Mouse (Mus musculus) kidney, postnatal 0 days (tissue): Measurements from ENCODE around the gene Gsn. TPM values are rescaled to one million over a fixed set of nuclear protein-coding genes. Genes with fewer than 3 reads are reported as not detected.

Experiments used
- ATAC-seq: fragments of 200-750 bp; cut with Nextera tagmentation; replicated peaks from 2 replicates; pipeline ENCODE4 v1.8.0; 2017; ENCODE audit warnings: low read depth, moderate number of reproducible peaks, moderate TSS enrichment, moderate library complexity; ENCODE audit not compliant: low FRiP score
- DNase-seq: peaks from one replicate; pipeline ENCODE4 v3.0.0-alpha.2; 2016; ENCODE audit warnings: low spot score
- H3K27ac ChIP-seq: fragments of 300-500 bp; sonication (generic); 2 replicates; pipeline ENCODE4 v1.5.1; 2014; ENCODE audit warnings: mild to moderate bottlenecking
- H3K27me3 ChIP-seq: fragments of 300-500 bp; sonication (generic); 2 replicates; pipeline ENCODE4 v1.6.1; 2014; ENCODE audit warnings: low read length, mixed read lengths; ENCODE audit not compliant: insufficient read depth
- H3K36me3 ChIP-seq: fragments of 300-500 bp; sonication (generic); 2 replicates; pipeline ENCODE4 v1.6.1; 2014; ENCODE audit warnings: low read length, mixed read lengths; ENCODE audit not compliant: insufficient read depth
- H3K4me1 ChIP-seq: fragments of 300-500 bp; sonication (generic); replicated peaks from 2 replicates; pipeline ENCODE4 v1.6.1; 2014; ENCODE audit warnings: antibody characterized with exemption, low read length, mixed read lengths; ENCODE audit not compliant: insufficient read depth
- H3K4me2 ChIP-seq: fragments of 300-500 bp; sonication (generic); 2 replicates; pipeline ENCODE4 v1.6.1; 2014; ENCODE audit warnings: mild to moderate bottlenecking, low read length, moderate library complexity, mixed read lengths
- H3K4me3 ChIP-seq: fragments of 300-500 bp; sonication (generic); replicated peaks from 2 replicates; pipeline ENCODE4 v1.5.1; 2014; ENCODE audit warnings: low read depth, low read length
- H3K9ac ChIP-seq: fragments of 300-500 bp; sonication (generic); 2 replicates; pipeline ENCODE4 v1.6.1; 2014; ENCODE audit warnings: low read depth, low read length
- H3K9me3 ChIP-seq: fragments of 300-500 bp; sonication (generic); replicated peaks from 2 replicates; pipeline ENCODE4 v1.6.1; 2016; ENCODE audit warnings: low read length, inconsistent platforms, mixed read lengths
- CTCF ChIP-seq: IDR thresholded peaks from 2 replicates; pipeline ENCODE4 v1.5.1; 2016; ENCODE audit warnings: antibody characterized with exemption, low read depth, mild to moderate bottlenecking, moderate library complexity
- WGBS: fragments of 180-500 bp; shearing (Covaris S2); extraction: QIAGEN DNeasy Blood & Tissue Kit; methylation state at CpG from one replicate; pipeline ENCODE4 v1.1.7; 2014; 5-methylcytosine and 5-hydroxymethylcytosine counted together
- polyA plus RNA-seq: library from polyadenylated mRNA; unstranded; fragments of >200 nt; fragmentation: Nextera tagmentation; extraction: Ambion mirVana; gene quantifications from 2 replicates; pipeline ENCODE4 v1.2.1, GENCODE M21; 2015

Gene Gsn
- polyA plus RNA-seq, 1 experiment from 2014 or later: 159 TPM

GRCm38 (mm10) chr2:35247763-35248162 is 8.4 kb upstream of the Gsn start:
- no peak for TF ChIP-seq CTCF

DNA sequence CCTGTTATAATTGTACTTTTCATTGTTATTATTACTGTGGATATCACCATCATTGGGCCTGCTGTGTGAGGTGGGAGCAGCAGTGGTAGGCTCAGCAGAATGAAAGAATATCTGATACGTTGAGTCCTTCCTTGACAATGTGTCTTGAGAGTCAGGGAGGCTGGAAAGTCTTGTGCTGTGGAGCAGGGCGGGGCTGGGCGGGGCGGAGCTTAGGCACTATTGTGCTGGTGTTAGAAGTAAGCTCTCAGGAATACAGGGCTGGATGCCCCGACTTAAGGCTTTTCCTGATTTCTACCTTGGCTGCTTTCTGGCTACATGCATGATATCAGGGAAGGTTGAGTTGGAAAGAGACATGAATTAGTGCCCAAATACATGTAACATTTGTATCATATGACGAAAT is 3.4 kb upstream of the Gsn start:
- no peak for TF ChIP-seq CTCF
- no peaks in the 10 kb centered on the region for H3K36me3 ChIP-seq
- no peaks in the 10 kb centered on the region for H3K9me3 ChIP-seq
- no peak overlapping the region for H3K27ac ChIP-seq
- H3K27me3 ChIP-seq: no peaks in the 10 kb centered on the region
- no peak overlapping the region for H3K4me3 ChIP-seq
- peaks cover 4% of the 10 kb centered on the region; the same call in 1 of the 2 replicates for H3K4me1 ChIP-seq
- WGBS: 41% methylated on average over 6 of the region's 6 CpGs
- no peak overlapping the region for H3K9ac ChIP-seq
- DNase-seq (no peak), ATAC-seq (no peak)
- H3K4me2 ChIP-seq: no peak overlapping the region

More at GRCm38 (mm10) chr2:35247763-35248162, 8.4 kb upstream of the Gsn start:
- 59% methylated on average over 5 of the region's 5 CpGs for WGBS
- no peaks in the 10 kb centered on the region for H3K27me3 ChIP-seq
- H3K9me3 ChIP-seq: no peaks in the 10 kb centered on the region
- no peak overlapping the region for H3K4me2 ChIP-seq
- H3K4me3 ChIP-seq: no peak overlapping the region
- no peak overlapping the region for H3K27ac ChIP-seq
- DNase-seq (no peak), ATAC-seq (no peak)
- H3K4me1 ChIP-seq: no peaks in the 10 kb centered on the region; the same call in 1 of the 2 replicates
- H3K36me3 ChIP-seq: no peaks in the 10 kb centered on the region
- no peak overlapping the region for H3K9ac ChIP-seq

DNA sequence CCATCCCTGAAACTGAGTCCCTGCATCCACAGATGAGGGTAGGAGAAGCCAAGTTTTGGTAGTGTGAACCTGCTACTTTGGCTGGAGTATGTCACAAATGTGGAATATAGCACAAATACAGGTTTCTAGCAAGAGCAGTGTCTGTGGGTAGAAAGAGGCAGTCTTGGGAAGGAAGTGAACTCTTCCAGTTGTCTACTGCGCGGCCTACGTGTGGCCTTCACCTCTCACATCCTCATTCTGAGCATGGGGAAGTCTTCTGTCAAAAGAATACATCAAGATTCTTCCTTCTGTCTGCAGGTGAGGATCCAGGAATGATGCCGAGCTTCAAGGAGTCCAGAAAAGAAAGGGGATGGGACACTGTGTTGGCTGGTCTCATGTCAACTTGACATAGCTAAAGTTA is 2.4 kb upstream of the Gsn start:
- H3K27ac ChIP-seq: no peak overlapping the region
- no peak overlapping the region for H3K4me2 ChIP-seq
- H3K4me1 ChIP-seq: peaks cover 4% of the 10 kb centered on the region
- H3K36me3 ChIP-seq: no peaks in the 10 kb centered on the region
- H3K4me3 ChIP-seq: no peak overlapping the region
- H3K9me3 ChIP-seq: no peaks in the 10 kb centered on the region
- no peak for ATAC-seq
- H3K9ac ChIP-seq: no peak overlapping the region
- DNase-seq: no peak
- TF ChIP-seq CTCF: no peak
- no peaks in the 10 kb centered on the region for H3K27me3 ChIP-seq
- WGBS: 95% methylated on average over 4 of the region's 4 CpGs

- Histone ChIP-seq H3K27ac (no peak overlapping the region), H3K27me3 (no peaks in the 10 kb centered on the region), H3K9ac (no peak overlapping the region), H3K4me3 (no peak overlapping the region), H3K9me3 (no peaks in the 10 kb centered on the region), H3K4me2 (no peak overlapping the region), H3K4me1 (peaks cover 14% of the 10 kb centered on the region), H3K36me3 (no peaks in the 10 kb centered on the region)
- DNase-seq (no peak), ATAC-seq (no peak)
- no peak for TF ChIP-seq CTCF
- 76% methylated on average over 5 of the region's 5 CpGs for WGBS
Observed at GRCm38 (mm10) chr2:35255004-35255403, 1.2 kb upstream of the Gsn start.

GRCm38 (mm10) chr2:35255462-35255861 is 718 bp upstream of the Gsn start:
- no peaks in the 10 kb centered on the region for H3K36me3 ChIP-seq
- H3K4me1 ChIP-seq: peaks cover 14% of the 10 kb centered on the region
- no peaks in the 10 kb centered on the region for H3K27me3 ChIP-seq
- H3K27ac ChIP-seq: no peak overlapping the region
- TF ChIP-seq CTCF: no peak
- H3K4me2 ChIP-seq: peak overlapping the region; percentile 90; the same call in 1 of the 2 replicates
- no peak overlapping the region for H3K4me3 ChIP-seq
- DNase-seq (no peak), ATAC-seq (no peak)
- no peaks in the 10 kb centered on the region for H3K9me3 ChIP-seq
- no peak overlapping the region for H3K9ac ChIP-seq
- 75% methylated on average over 7 of the region's 7 CpGs for WGBS

- Histone ChIP-seq H3K27ac (no peak overlapping the region), H3K9me3 (no peaks in the 10 kb centered on the region), H3K4me1 (peaks cover 14% of the 10 kb centered on the region), H3K9ac (peak overlapping the region; percentile 68), H3K36me3 (no peaks in the 10 kb centered on the region), H3K4me2 (peak overlapping the region; percentile 90), H3K4me3 (peak overlapping the region; percentile 60), H3K27me3 (no peaks in the 10 kb centered on the region)
- 50% methylated on average over 8 of the region's 8 CpGs for WGBS
- TF ChIP-seq CTCF: no peak
- DNase-seq: no peak
- ATAC-seq: no peak
Observed at GRCm38 (mm10) chr2:35256932-35257331, 752 bp downstream of the Gsn start.

GRCm38 (mm10) chr2:35257886-35258285 is 1.7 kb downstream of the Gsn start:
- DNase-seq (no peak), ATAC-seq (no peak)
- Histone ChIP-seq H3K27me3 (no peaks in the 10 kb centered on the region), H3K27ac (no peak overlapping the region), H3K36me3 (no peaks in the 10 kb centered on the region), H3K9me3 (no peaks in the 10 kb centered on the region), H3K9ac (no peak overlapping the region), H3K4me2 (peak overlapping the region; percentile 90; the same call in 1 of the 2 replicates), H3K4me3 (no peak overlapping the region), H3K4me1 (peaks cover 14% of the 10 kb centered on the region)
- WGBS: 82% methylated on average over 2 of the region's 2 CpGs
- TF ChIP-seq CTCF: no peak
